Mouse (Mus musculus) kidney, postnatal 36 days (tissue): ENCODE measurements around the gene Dll3.
A peak's percentile ranks its signal among the peaks of the same experiment; 100 is the strongest.

ENCODE experiments used
- DNase-seq, 2 experiments: peaks; one replicate each; pipeline ENCODE4 v3.0.0; 2021 to 2022; ENCODE audit warnings: mixed read lengths in 2 of 2

Gene Dll3

DNA sequence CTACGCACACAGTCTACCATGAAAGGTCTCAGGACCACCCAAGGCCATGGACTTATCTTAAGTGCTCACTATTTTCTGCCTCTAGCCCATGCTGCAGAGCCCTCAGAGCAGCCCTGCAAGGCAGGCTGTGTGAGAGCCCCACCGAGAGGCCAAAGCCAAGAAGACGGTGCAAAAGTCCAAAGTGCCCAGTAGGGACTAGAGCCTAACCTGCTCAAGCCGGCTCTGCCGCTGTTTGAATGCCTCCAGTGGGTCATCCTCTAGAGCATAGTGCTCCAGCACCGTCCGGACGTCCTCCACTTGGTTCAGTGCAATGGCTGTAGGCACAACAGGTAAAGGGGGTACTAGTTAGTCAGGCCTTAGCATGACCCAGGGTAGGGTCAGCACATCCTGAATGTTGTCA, 4.2 kb upstream of the Dll3 start:
- DNase-seq = peak; percentile 75 to 83

DNA sequence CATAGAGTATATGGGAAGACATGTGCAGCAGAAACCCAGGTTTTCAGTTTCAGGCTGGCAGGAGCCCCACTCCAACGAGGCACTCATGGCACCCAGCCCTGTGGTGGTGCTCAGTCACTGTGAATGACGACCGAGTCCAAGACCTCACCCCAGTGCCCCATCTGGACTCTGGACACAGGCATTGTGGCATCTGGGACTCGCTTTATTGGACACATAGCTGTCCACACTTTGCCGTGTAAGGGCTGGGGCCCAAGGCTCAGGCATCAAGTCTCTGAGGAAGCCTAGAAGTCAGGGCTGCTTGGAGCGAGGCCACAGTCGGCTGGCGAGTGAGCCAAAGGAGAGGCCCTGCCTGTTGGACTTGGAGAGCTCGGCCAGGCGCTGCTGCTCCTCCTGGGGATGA, 3.6 kb upstream of the Dll3 start:
- peak; percentile 51 to 71 for DNase-seq

DNA sequence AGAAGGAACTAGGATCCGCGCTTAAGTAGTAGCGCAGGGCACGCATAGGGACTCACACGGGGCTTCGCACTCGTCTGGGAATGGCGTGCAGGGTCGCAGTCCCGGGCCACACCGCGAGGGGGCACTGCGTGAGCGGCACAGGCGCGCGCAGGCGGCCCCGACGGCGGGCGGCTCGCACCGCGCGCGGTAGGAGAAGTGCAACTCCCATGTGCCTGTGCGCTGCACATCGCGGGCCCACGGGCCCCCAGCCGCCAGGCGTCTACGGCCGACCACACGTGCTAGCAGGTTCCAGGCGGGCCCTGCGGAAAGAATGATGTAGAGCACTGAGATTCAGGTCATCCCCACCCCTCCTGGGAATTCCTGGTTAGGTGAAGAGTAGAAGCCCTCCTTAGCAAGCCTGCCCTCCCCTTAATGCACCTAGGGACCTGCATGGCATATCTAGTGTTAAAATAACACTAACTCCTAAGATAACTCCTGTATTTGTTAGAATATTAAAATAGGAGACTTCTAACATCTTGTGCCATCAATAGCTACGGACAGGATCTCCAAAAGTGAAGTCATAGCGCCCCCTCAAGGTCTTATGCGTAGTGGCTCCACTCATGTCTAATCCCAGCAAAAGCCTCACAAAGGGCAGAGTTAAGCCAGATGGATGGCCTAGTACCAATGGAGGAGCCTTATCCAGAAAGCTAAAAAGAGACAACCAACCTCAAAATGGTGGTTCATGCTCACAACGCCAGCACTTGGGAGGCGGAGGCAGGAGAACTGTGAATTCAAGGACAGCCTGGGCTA, 3.0 kb downstream of the Dll3 start:
- DNase-seq = peak; percentile 65 to 70

DNA sequence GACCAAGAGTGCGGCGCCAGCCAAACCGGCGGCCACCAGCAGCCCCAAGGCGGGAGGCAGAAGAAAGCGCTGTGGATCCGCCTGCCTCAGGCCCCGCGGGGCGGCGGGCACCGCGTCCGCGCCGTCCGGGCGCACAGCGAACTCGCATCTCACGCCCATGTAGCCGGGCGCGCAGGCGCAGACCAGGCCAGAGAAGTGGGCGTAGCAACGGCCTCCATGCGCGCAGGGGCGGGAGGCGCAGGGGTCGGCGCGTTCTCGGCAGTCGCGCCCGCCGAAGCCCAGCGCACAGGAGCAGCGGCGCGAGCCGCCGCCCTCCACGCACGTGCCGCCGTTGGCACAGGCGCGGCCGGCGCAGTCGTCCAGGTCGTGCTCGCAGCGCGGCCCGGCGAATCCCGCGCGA, 7.6 kb downstream of the Dll3 start:
- peak; percentile 58 to 82 for DNase-seq

DNA sequence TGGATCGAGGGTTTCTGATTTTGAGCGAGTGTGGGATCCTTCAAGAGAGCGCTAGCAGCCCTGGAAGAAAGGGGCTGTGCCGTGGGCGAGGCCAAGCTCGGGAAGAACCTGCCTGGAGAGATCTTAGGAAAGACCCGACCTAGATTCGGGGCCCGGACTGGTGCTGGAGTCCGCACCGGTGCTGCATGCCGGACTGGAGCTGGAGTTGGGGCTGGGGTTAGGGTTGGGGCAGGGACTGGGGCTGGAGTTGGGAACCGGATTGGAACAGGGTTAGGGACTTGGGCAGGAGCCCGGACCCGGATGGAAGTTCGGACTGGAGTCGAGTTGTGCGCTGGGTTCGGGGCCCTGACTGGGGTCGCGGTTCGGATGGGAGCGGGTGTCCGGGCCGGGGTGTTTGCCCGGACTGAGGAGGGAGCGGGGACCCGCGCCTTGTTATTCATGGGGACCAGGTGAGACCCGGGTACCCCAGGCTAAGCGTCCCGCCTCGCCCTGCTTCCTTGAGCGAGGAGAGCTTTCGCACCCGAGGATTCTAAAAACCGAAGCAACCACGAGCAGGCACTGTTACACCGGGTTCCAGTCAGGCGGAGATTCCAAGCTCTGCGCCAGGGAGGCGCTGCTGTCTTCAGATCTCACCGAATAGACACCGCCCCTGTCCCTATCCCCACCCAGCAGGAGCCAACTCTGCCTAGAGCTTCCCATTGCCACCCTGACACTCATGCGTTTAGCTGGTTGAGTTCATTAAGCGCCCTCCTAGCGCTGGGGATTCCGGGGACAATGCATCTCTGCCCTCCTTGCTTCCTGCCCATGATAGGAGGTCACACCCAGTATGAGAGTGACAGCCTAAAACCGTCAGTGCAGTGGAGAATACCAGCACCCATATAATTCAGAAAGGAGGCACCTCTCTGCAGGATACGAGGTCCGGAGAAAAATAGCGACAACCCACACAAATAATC, 11.1 kb downstream of the Dll3 start, which contains the start of gene Selenov:
Gene Selenov (minus strand): TSS at position 549 of the 953 bp plus-strand sequence.
- DNase-seq = peak in 1 of 2 experiments; percentile 45

DNA sequence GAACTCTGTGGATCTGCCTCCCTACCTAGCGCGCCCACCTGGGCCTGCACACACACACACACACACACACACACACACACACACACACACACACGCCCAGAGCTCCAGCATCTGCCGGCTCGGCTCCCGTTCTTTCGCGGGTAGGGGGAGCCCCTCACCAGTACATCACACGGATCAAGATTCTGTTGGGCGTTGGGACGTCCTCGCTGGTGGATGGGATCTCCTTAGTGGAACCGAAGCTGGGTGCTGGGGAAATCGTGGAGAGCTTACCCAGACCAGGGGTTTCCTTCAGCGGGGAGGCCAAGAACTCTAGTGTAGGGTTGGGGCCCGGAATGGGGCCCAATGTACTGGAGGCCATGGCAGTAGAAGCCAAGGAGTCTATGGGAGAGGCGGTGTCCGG, 11.9 kb downstream of the Dll3 start:
- no peak for DNase-seq

DNA sequence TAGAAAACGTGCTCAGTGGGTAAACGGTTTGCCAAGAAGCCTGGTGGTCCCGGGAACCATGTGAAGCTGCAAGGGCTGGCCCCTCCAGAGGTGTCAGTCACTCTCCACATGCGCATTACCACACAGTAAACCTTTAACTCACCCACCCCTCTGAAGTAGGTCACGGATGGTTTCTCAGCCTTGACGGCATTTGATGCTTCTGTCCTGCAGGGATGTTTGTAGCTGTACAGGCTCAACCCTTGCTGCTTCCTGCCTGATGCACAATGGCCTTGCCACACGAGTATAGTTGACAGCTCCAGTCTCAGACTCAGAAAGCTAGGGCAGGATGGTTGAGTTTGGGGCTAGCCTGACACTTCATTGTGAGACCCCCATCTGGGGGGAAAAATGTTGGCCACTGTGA, 21.4 kb downstream of the Dll3 start:
- peak; percentile 17 to 27 for DNase-seq

DNA sequence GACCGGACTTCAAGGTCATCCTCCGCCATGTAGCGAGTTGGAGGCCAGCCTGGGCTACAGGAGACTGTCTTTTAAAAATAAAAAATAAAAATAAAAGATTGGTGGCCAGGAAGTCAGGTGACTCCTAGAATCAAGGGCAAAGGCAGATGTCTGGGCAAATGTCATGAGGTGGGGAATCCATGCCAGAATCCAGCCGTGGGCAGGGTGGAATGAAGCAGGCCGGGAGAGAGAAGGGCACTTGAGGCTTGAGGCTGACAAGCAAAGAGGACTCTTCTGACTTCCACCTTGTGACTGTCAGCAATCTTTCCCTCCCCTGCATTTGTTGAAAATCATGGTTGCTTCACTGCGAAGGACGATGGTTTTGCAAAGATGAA, 23.8 kb downstream of the Dll3 start:
- DNase-seq = no peak

DNA sequence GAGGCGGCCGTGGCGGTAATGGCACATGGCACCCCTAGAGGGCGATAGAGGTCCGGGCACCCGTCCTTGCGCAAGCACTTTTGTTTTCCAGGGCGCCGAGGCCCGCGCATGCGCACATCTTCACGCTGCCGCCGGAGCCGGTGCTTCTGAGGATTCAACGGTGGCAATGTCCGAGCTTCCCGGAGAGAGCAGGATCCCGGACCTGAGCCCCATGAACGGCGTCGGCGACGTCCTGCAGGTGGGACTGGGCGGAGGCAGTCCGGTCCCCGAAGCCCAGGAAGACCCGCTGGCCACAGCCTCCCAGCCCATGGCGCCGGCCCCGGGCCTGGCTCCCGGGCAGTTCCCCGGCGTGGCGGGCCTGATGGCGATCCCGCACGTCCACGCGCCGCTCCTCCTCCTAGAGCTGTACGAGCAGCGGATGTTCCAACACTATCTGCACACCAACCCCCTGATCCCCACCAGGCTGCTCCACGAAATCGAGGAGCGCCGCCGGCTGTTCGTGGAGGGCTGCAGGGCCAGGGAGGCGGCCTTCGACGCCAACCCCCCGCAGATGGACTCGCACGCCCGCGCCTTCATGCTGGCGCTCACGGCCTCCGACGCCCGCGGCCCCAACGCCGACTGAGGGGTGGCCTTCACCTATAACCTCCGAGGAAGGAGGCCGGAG, 24.3 kb downstream of the Dll3 start, which contains the start of gene Eid2b:
Gene Eid2b (plus strand): TSS at position 125 of the 664 bp plus-strand sequence.
- peak; percentile 96 to 98 for DNase-seq

DNA sequence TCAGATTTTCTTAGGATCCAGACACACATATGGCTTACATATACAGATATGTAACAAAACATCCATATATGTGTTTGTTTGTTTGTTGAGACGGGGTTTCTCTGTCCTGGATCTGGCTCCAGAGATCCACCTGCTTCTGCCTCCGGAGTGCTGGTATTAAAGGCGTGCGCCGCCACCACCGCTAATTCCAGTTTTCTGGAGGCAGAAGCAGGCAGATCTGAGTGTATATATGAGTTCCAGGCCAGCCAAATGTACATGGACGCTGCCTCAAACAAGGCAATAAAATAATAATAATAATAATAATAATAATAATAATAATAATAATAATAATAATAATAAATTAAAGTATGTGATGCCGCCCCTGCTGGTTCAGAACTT, 24.8 kb downstream of the Dll3 start:
- DNase-seq = no peak

DNA sequence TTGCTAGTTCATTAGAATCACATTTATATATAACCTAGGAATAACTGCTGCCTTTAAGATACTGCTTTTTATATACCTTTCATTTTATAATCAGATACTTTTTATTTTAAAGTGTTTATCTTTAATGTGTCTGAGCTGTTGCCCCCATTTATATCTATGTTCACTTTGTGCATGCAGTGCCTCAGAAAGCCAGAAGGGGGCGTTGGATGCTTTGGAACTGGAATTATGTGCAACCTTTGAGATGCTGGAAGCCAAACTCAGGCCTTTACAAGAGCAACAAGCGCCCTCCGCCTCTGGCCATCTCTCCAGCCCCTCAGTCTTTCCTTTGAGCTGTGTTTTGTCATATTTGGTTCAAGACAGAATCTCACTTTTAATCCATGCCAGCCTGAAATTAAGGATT, 30.3 kb downstream of the Dll3 start:
- DNase-seq = no peak

DNA sequence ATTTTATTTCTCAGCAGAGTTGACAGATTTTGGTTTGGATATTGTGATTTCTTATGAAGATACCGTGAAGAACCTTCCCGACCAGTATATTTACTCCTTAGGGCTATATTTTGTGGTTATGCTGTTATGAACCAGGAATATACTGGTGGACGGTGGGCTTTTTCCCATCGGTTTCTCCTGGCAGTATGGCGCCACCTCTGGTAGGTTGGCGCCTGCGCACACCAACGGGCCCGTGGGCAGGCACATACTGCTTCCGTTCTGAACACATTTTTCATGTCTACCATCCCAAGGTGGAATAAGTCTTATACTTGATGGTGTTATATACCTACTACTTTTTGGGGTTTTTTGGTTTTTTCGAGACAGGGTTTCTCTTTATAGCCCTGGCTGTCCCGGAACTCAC, 32.7 kb downstream of the Dll3 start:
- peak in 1 of 2 experiments; percentile 10 for DNase-seq

DNA sequence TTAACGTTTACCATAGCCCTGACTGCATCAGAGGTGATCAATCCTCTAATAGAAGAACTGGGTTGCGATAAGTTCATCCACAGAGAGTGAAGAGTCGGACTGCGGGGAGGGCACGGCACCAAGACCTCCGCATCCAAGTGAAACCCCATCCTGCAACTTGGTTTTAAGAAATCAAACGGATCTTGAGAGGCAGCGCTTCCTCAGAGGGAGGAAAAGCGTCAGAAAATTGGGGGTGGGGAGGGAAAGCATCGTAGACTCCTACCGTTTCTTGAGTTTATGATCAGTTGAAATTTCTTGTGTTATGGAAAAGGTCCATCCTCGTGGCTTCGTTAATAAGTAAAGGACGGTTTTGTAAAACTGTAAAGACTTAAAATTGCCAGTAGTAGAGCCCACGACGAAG, 33.5 kb downstream of the Dll3 start:
- no peak for DNase-seq

DNA sequence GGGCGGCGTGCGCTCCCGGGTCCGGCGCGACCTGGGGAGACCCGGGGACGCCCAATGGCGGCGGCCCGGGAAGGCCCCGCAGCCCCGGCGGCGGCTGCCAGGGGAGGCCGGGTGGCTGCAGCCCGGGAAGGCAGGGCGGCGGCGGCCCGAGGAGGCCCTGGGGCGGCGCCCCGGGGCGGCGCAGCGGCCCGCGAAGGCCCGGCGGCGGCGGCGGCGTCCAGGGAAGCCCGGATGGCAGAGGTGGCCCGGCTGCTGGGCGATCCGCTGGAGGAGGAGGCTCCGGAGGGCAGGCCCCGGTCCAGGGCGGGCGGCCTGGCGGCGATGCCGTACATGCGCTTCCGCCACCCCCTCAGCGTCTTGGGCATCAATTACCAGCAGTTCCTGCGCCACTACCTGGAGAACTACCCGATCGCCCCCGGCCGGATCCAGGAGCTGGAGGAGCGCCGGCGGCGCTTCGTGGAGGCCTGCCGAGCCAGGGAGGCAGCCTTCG, 34.0 kb downstream of the Dll3 start:
- DNase-seq = peak; percentile 61 to 75

DNA sequence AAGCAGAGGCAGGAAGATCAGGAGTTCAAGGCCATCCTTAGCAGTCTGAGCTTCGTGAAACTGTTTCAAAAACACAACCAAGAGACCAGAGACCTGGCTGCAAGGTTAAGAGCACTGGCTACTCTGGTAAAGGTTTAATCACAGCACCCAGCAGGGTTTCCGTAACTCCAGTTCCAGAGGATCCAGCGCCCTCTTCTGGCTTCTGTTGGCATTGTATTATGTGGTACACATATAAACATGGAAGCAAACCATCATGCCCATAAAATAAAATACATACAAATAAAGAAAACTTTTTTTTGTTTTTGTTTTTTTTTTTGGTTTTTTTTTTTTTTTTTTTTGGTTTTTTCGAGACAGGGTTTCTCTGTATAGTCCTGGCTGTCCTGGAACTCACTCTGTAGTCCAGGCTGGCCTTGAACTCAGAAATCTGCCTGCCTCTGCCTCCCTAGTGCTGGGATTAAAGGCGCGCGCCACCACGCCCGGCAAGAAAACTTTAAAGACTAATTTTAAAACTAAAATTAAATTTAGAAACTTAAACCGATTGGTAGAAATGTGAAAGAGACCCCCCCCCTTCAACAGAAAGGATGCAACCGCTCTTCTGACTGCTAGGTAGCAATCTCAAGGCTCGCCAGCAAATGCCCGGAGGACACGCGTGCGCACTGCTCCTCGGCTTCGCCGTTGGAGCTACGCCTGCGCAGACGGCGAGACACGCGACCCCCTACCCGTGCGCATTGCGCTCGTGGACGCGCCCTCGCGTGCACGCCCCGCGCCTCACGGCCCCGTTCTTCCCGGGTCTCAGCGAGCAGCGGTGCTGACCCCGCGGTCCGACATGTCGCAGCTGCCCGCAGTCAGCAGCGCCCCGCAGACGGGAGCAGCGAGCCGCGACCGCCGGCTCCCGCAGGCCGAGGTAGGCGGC, 34.7 kb downstream of the Dll3 start, which contains the start of gene Eid2:
Gene Eid2 (plus strand): TSS at position 753 of the 913 bp plus-strand sequence.
- peak; percentile 73 to 87 for DNase-seq

DNA sequence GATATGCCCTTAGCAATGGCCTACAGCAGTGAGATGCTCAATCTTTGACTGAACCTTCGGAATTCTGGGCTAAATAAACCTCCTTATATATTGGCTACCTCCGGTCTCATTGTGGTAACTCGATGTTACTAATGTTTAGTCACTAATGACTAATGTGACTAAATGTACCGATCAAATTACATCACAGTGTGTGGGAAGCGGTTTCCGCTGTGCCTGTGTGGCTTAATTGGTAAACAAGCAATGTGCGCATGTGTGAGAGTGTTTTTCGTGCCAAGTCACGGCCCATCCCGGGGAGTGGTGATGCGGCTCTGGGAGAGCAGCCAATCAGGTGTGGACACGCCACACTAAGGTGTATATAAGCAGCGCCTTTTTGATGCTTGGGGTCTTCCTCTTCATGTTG, 36.6 kb downstream of the Dll3 start:
- DNase-seq = no peak

DNA sequence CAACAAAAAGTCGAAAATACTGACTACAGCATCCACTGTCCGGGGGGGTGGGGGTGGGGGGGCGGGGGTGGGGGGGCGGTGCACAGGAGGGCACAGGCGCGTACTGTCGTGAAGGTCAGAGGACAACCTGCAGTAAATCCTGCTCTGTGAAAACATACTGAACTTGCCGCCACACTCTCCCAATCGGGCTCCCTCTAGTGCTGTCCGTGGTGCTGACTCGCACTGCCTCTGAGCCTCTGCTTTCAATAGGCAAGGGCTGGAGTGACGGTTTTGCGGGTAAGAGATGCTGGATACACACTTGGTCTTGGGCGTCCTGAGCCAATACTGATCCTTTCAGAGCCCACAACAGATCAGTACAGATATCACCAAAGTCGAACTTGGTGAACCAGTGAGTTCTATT, 38.3 kb downstream of the Dll3 start:
- DNase-seq = peak; percentile 60 to 92

DNA sequence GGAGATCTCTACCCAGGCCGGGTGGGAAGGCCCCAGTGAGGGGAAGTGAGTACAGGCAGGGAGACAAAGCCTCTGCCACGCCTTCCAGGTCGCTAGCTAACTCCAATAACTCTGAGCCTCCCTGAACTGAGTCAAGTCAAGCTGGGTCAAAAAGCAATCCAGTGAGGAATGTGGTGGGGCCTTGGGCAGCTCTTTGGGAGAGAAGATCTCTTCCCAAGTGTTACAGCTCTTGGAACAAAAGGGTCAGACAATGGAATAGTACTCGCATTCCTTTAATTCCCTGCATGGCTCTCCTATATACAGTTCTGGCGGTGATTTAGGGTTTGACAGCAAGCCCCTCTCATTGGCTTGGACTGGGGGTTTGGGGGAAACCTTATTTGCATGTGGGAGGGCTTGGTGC, 39.2 kb downstream of the Dll3 start:
- no peak for DNase-seq

DNA sequence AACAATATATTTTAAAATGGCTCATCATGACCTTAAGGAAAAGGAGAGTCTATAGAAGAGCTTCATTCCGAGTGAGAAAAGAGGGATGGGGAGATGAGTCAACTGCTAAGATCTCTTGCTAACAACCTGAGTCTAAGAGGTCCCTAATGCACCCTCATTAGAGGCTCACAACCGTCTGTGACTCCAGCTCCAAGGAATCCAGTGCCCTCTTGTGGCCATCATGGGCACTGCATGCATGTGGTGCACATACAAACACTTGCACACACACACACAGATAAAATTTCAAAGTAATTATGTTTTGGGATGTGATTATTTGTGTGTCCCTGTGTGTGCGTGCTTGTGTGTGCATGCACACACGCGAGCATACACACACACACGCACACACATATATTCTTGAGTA, 46.6 kb downstream of the Dll3 start:
- peak in 1 of 2 experiments; percentile 36 for DNase-seq

DNA sequence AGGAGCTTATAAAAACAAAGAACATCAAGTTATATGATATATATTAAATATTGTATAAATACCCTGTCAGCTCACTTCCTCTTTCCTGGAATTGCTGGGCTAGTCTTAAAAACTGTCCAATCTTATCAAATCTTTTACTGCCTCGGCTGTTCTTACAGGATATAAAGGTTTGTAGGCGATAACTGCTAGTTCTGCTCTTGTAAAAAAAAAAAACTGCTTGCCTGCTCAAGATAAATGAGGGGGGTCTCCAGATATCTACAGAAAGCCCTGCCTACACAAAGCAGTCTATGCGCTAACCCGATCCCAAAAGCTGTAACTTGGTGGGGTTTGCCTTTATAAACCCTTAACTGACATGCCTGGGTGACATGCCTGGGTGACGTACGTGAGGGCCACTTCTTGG, 47.4 kb downstream of the Dll3 start:
- DNase-seq = no peak

DNA sequence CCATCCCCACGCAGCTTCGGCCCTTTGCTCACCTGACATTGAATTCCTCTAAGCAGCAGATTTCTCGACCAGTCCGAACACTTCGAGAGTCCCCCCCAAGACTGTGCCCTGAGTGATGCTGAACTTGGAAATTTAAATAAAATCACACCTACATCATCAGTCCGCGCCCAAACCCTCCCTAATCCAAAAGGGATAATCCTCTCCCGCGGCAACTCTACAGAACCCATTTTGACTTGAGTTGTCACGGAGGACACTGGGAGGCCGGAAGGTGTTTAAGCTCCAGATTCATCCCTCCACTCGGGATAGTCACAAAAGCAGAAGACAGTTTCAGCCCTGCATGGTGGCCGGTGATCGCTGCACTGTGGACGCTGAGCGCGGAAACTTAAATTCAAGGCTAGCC, 50.1 kb downstream of the Dll3 start:
- no peak for DNase-seq

DNA sequence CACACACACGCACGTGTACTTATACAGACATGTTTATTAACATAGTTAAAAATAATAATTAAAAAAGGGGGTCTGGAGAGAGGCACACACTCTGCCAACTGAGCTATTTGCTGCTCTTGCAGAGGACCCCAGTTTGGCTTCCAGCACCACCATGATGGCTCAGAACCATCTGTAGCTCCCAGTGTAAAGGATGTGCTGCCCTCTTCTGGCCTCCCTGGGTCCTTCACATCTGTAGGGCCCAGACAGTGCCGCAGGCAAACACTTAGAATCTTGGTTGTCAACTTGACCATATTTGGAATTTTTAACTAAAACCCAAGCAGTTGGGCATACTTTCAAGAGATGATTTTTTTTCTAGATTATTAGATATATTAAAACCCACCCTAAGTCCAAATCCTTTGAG, 53.1 kb downstream of the Dll3 start:
- no peak for DNase-seq
